Mouse (Mus musculus) liver, embryonic 14.5 days (tissue): ENCODE data around the gene Cntnap2.

Experiments used
- CTCF ChIP-seq: IDR thresholded peaks from 2 replicates; pipeline ENCODE4 v1.5.1; 2016; ENCODE audit warnings: antibody characterized with exemption, low read depth, control low read depth
- EP300 ChIP-seq: IDR thresholded peaks from 2 replicates; pipeline ENCODE4 v1.6.1; 2016; ENCODE audit warnings: antibody characterized with exemption, low read depth

DNA sequence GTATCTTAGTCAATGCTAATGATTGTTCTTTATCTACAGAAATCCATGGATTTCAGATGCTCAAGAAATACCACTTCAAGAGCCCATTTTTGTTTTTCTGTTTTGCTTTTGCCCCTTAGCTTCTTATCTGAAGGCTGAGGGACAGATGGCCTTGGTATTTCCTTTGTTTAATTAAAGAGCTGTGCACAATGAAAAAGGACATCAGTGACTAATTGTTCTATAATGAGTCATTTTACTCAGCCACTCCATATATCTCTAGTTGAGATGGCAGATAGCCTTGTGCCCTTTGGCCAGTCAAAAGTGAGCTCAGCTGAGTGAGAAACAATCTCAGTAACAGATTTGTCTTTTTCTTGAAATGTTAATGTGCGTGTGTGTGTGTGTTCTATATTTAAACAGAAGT, 29.1 kb downstream of the Cntnap2 start:
- TF ChIP-seq CTCF (no peak), EP300 (no peak)
